Mouse (Mus musculus) adrenal gland, adult (tissue): ENCODE results near the gene Rpp25l.
"Not testable (repeated sequence)": the region's sequence is repeated elsewhere in the genome, so short reads cannot be mapped to it uniquely, and the experiment has no call there.

Experiments
- DNase-seq, 2 experiments: peaks; one replicate each; pipeline ENCODE4 v3.0.0; 2022 to 2023; ENCODE audit warnings: low spot score in 1 of 2; ENCODE audit not compliant: inconsistent age in 2 of 2

Gene Rpp25l

DNA sequence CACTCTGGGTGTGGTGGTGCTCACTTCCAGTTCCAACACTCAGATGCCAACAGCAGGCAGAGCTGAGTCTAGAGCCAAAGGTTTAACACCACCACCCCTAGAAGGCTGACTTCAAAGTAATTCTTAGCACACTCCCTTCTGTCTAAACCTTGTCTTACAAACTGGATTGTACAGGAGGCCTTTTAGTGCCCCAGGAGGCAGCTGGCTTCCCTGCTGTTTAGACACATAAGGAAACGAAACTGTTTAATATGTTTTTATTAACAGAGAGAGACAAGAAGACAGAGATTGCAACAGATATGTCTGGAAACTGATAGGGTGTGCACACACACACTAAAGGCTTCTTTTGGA, 24.9 kb upstream of the Rpp25l start:
- peak in 1 of 2 experiments; percentile 63 for DNase-seq

DNA sequence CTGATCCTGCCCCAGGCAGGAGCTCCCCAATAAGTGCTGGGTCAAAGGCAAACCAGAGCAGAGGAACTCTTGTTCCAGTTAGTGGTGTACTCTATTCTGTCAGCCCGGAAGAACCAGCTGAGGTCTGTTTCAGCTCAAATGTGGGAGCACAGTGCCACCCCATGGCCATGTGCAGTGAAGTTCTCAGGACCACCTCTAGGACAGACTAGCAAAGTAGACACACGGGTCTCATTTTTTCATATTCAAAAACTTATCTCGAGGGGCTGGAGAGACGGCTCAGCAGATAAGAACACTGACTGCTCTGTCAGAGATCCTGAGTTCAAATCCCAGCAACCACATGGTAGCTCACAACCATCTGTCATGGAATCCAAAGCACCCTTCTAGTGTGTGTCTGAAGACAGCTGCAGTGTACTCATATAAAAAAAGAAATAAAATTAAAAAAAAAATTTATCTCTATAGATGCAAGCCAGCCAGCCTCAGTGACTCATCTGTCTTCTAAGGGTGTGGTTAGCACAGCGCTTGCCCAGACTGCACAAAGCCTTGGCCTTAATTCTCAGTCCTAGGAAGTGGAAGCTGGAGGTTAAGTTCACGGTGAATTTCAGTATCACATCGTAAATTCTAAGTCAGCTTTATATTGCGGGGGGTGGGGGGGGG, 24.4 kb upstream of the Rpp25l start:
- peak; percentile 77 to 90 for DNase-seq

DNA sequence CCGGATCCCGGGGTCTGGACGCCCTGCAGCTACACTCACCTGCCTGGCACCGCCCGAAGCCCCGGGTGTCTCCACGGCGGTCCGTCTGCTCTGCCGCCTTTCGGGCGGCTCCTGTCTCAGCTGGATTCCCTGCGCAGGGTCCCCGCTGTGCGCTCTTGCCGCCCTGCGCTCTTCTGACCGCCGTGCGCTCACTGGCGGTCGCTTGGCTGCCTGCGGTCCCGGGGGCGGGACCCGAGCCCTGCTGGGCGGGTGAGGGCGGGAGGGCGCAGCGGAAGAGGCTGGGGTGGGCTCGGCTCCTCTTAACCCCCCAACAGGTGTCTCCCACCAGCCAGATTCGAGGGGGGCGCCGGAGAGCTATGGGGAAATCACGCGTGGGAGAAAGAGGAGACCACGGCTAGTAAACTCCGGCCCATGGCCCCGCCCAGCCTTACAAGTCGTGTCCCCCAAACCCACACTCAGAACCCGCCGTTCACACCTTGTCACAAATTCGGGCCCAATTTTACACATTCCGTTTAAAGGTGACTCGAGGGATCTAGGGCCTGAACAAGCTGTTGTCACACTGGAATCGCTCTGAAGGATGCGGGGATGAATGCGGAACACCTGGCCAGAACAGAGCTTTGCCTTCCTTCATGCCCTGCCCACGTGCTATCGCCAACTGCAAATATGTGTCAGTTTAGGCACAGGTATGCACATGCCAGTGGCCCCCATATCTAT, 17.9 kb upstream of the Rpp25l start, which contains the start of gene Arid3c:
Arid3c (minus strand) TSS at position 91 of the 714 bp plus-strand sequence.
- DNase-seq: no peak

DNA sequence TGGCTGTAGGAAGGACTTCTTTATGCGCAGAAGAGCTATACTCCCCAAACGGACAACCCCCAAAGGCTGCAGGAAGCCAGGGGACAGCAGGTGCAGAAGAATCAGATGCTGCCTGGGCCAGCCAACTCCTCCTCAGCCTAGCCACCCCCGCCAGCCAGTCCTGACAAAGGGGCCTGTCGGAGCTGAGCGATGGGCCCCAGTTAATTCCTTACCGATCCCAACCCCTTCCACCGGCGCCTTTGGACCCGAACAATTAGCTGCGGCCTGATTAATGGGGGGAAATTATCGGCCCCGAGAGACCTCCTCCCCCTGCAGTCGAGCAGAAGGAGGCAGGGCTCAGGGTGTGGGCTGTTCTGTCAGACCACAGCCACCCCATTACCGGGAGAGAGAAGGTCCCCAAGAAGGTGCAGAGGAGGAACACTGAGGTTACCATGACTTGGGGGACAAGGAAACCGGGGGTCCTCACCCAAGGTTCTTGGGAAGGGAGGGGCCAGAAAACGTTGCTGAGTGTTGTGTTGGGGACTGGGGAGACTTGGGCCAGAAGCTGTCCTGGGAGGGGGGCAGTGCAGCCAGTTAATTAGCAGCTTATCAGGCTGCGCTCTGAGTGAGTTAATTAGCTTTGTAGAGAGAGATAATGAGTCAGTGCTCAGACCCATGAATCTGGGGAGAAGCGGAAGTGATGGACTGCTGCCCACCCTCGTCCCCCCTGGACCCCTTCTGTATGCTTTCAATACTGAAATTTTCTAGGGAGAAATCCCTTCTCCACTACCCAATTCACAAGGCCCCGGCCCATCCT, 13.7 kb upstream of the Rpp25l start:
- no peak for DNase-seq

DNA sequence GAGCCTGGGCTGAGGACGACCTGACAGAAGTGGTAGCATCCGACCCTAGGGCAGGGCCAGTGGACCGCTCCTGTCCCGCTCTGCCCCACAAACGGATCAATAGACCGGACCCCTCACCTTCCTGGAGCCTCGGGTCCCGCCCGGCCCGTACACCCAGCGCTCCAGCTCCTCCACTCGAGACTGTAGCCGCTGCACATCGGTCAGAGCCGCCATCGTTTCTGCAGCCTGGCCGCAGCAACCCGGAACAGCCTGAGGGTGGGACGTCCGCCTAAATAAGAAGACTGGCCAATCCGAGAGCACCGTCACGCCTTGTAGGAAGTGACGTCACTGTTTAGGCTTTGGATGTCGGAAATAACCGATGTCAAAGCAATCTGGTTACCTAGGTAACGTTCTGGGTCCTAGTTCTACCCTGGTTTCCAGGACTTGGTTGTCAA, 9.6 kb upstream of the Rpp25l start, which contains the start of gene Dctn3:
Dctn3 (minus strand) TSS at position 253 of the 434 bp plus-strand sequence.
- DNase-seq: peak; percentile 91 to 96

DNA sequence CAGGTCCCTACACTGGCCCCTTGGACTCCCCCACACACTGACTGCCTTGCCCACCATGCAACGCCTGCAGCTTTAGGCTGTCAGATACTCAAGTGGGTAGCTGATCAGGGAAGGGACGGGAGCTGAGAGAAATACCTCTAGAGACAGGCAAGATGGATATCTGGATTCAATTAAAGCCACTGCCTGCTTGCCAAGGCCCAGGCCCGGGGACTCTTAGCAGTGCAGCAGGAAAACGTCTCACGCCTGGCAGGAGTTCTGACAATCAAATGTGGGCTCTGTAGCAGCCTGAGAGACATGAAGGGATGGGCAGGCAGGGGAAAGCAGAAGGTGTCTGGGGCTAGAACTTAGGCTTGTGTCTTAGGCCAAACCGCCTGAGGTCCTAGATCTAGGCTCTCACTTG, 3.5 kb upstream of the Rpp25l start:
- DNase-seq: no peak

DNA sequence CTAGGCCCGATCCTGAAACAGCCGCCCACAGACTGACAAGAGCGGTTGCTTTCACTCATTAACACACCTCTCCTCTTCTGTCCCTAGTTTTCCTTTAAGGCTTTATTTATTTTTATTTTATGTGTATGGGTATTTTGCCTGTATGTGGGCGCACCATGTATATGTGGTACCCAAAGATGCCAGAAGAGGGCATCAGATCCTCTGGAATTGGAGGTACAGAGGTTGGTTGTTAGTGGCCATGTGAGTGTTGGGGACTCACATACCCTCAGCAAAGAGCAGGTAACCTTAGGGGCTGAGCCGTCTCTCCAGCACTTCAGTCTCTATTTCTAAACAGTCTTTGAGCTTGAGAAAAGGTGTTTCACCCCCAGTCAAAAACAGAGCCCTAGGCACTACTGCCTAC, 2.3 kb upstream of the Rpp25l start:
- DNase-seq: peak in 1 of 2 experiments; percentile 83

DNA sequence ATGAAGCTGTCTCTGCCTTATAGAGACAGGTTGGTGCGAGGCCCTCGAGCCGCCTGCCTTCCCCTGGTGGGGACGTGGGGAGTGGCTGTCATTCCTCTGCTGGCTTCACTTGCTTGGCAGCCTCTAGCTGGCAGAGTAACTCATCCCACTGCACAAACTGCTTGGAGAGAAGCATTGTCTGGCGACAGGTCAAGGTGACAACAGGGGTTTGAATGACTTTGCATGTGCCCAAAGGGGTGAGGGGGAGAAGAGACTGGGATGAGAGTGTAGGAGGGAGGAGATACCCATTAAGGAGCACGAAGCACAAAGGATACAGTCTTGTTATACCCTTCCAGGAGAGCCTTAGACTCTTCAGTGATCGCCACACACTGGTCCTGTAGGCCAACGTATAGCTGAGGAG, 1.7 kb upstream of the Rpp25l start:
- DNase-seq: peak in 1 of 2 experiments; percentile 44

DNA sequence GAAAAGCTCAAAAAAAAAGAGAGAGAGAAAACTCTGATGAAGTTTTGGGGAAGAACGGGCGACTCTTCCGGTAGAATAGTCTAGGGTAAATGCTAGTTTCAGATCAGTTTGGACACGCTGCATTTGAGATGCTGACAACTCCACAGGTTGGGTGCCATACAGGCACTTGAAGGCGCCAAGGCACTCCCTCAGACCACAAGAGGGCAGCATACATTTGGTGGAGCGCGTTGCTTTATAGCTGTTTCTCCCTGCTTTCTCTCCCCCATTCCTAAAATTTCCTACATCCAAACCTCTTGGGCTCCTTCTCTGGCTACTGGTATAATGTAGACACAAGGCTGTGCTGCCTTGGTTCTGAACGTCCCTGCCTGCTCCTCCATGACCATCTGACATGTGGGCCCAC, 942 bp upstream of the Rpp25l start:
- peak; percentile 58 to 86 for DNase-seq

DNA sequence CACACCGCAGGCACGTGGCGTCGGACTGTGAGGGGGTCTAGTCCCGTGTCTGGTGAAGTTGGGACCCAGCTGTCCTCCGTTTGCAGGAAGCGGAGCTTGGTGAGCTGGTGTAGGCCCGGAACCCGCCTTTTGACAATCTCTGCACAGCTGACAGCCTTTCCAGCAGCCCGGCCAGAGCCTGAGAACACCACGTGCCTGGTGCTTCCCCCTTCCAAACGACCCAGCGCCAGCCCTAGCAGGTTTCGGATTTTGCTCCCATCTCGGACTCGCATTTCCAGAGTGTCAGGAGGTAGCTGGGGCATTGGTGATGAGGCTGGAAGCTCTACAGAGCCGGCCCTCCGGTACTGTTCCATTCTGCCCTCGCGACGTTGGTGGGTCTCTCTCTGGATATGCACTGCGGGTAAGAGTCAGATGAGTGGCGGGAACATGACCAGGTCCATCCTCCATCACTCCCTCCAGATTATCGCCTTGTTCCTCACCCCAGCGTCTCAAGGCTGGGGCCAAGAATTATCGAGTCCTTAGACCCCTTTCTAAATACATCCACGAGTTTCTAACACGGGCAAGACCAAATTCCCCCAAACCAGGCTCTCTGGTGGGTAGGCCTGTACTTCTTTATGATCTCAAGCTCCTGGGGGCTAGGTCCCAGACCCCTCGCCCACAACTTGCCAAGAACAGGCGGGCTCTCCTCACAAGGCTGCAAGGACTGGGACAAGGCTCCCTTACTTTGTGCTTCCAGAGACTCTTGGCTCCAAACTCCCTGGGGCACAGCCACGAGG, 725 bp downstream of the Rpp25l start:
- DNase-seq: no peak

DNA sequence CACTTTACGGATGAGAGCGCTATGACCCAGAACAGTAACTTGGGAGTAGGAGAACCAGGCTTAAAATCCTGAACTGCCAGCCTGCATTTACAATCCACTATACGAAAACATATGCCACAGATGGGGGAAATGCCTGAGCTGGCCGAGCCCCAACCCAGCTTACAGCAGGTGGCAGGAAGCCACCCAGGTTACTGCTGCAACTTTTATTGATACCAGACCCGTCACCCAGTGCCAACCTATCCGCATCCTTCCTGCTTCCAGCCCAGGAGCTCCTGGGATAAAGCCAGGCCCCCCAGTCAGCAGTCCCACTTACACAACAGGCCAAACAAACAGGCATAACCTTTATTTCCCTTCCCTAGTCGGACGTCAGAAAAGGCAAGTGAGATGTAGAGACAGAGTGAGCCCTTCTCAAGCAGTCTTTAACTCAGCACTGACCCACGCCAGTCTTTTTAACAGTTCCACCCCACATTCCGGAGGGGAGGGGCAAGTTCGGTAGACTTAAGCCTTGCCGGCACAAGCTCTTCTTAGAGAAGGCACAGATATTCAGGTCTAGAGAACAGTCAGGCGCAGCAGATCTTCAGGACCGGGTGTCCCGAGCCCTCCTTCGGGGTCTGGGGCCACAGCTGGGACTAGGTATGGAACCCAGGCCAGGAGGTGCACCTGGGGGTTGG, 1.5 kb downstream of the Rpp25l start:
- no peak for DNase-seq

DNA sequence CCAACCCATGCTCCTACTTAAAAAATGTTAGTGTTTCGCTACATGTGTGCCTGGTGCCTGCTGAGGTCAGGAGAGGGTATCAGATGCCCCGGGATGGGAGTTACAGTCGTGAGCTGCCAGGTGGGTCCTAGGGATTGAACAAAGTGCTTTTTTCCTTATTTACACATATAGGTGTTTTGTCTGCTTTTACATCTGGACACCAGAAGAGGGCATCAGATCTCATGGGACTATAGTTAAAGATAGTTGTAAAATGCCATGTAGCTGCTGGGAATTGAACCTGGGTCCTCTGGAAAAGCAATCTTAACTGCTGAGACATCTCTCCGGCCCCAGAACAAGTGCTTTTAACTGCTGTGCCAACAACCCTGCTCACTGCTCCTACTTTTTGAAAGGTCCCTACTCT, 3.1 kb downstream of the Rpp25l start:
- no peak for DNase-seq

DNA sequence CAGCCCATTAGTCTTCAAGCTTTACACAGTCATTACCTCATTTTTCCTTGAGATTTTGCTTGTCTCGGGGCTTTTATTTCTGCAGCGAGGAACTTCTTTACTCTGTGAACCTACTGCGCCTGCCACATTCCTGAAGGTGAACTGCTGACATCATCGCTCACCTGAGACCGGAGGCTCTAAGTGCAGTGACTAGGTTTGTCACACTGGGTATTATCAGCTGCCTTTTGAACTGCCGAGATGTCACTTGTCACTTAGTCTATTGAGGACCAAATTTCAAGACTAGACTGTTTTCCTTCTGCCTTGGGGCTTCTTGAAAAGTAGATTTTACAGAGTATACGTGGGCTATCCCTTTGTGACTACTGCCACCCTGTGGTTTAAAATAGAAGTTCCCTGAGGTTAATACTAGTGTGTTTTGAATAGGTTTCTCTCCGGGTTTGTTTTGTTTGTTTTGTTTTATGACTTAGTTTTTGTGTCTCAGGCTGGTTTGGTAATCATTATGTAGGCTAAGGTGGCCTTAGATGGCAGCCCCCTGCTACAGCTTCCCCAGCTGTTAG, 5.1 kb downstream of the Rpp25l start:
- DNase-seq: peak in 1 of 2 experiments; percentile 89

DNA sequence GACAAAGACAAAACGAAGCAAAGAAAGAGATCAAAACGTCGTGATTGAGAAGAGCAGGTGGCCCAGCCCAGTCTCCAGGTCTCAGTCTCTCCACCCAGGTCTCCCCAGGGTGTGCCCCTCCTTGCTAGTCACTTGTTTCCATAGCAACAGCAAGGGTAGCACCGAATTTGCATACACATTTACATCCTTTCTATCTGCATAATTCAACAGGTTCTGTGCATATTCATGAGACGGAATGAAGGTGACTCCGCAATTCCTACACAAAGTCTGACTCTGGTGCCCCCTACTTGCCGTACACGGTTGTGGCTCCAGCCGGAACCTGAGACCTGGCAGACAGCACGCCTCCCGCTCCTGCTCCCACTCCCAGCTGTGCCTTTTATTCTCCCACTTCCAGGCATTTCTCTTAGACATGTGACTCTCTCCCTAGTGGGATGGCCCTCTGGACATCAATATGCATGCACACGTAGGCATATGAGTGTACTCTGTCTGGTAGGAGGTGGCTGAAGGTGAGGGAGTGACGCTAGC, 6.3 kb downstream of the Rpp25l start:
- peak; percentile 64 to 87 for DNase-seq

DNA sequence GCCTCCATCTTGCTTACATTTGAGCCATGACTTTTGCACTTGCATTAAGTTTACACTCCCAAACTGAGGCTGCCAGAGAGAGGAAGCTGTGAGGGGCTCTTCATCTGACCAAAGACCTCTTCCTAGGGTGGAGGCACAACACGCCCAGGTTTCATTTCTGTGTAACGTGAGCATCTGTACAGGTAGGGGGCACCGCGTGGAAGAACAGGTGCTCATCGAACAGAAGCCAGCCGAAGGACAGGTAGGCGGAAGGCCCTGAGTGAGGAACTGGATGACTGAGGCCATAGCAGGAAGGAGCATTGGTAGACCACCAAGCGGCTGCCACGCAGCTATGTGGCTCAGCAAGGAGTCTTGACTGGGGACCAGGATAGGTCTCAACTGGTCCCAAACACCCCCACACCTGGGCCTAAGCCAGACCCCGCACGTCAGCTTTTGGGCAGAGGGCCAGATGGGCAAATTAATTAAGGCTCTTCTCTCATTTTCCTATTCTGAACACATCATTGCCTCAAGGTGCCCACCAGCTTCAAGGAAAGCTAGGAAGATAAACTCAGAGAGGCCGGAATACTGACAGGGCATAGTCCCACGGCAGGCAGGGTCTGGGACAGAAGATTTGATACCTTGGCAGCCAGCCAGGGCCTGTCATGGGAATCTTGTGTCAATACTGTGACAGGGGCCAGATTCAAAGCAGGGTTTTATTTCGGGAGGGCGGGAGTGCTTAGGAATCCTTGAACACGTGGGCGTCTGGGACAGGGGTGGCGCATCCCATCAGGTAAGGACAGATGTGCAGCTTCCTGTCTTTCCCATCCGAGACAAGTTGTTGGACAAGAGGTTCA, 7.2 kb downstream of the Rpp25l start:
- DNase-seq: peak in 1 of 2 experiments; percentile 34

DNA sequence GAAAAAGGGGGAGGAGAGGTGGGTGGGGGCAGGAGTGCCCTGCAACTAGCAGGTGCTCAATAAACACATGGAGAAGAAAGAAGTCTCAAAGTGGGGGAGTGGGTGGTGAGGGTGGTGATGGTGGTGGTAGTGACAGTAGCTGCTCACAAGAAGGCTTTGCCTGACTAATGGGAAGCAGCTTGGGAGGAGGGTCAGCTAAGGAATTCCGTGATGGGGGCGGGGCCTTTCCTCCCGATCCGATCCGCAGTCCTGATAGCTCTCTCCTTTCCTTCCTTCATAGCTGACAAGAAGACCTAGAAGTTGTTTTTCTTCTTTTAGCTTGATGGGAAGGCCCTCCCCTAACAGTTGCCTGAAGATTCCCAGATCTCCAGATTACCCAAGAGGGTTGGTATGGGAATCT, 8.7 kb downstream of the Rpp25l start:
- no peak for DNase-seq

DNA sequence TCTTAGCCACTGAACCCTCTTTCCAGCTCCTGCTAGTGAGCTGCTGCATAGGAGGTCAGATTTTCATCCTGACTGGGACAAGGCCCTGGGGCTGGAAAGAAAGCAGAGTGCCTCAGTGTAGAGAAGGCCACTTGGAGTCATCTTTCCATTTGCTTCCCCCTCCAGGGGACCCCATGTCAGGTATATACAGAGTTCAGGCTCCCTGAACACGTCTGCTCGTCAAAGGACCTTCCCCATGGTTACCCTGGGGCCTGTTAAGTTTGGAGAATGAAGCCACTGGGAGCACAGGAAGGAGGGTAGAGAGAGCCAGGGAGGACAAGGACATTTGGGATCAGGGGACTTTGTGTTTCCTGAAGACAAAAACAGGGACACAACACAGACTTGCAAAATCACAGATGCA, 11.1 kb downstream of the Rpp25l start:
- not testable (repeated sequence) for DNase-seq

DNA sequence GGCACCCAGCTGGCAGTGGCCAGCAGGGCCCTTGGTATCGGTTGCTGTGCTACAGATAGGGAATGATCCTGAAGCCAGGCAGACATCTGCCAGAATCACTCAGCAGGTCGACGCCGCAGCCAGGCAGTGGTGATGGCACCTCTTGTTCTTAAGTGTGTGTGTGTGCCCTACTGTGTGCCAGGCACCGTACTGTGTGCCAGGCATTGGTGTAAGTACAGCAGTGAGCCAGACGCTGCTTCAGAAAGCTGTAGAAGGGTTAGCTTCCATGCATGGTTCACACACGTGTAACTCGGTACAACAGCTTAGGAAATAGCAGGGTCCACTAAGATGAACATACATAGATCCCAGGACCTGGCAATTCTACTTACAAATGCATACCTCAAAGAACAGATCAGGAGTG, 13.1 kb downstream of the Rpp25l start:
- not testable (repeated sequence) for DNase-seq

DNA sequence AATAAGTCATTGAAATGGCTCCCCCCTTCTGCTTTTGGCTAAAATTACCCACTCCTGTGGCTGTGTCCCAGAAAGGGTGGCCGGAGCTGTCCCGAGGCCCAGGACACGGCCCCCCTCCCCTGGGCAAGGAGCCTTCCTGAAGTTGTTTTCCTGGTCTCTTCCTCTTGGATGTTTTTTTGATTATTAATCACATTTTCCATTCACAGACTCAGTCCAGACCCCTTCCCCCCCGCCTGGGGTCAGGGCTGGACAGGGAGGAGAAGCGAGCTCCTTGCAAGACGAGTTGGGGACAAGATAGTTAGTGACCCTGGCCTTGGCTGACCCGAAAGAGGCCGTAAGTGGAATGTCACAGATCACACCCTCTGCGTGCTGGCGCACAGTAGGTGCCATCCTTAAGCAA, 13.6 kb downstream of the Rpp25l start, which contains the start of gene Il11ra1:
Il11ra1 (plus strand) TSS at position 207 of the 400 bp plus-strand sequence.
- DNase-seq: peak in 1 of 2 experiments; percentile 44
